Mouse (Mus musculus) forebrain, postnatal 0 days (tissue): ENCODE data around the gene 9330182L06Rik. TPM values are rescaled to one million over a fixed set of nuclear protein-coding genes. Genes with fewer than 3 reads are reported as not detected.
A peak's percentile ranks its signal among the peaks of the same experiment; 100 is the strongest.

Experiments
- ATAC-seq: fragments of 200-750 bp; cut with Nextera tagmentation; 2 replicates; pipeline ENCODE4 v1.8.0; 2017; ENCODE audit warnings: mild to moderate bottlenecking, moderate library complexity
- DNase-seq: peaks from one replicate; pipeline ENCODE4 v3.0.0-alpha.2; 2015
- H3K27ac ChIP-seq: fragments of 300-500 bp; sonication (generic); 2 replicates; pipeline ENCODE4 v1.5.1; 2014; ENCODE audit warnings: low read depth, mild to moderate bottlenecking, antibody characterized with exemption, low read length, moderate library complexity, mixed read lengths
- H3K27me3 ChIP-seq: fragments of 300-500 bp; sonication (generic); 2 replicates; pipeline ENCODE4 v1.6.1; 2014; ENCODE audit warnings: mild to moderate bottlenecking, low read length, mixed read lengths; ENCODE audit not compliant: insufficient read depth
- H3K36me3 ChIP-seq: fragments of 300-500 bp; sonication (generic); 2 replicates; pipeline ENCODE4 v1.6.1; 2014; ENCODE audit warnings: mild to moderate bottlenecking, moderate library complexity; ENCODE audit not compliant: insufficient read depth
- H3K4me1 ChIP-seq: fragments of 300-500 bp; sonication (generic); 2 replicates; pipeline ENCODE4 v1.6.1; 2014; ENCODE audit warnings: antibody characterized with exemption; ENCODE audit not compliant: insufficient read depth
- H3K4me2 ChIP-seq: fragments of 300-500 bp; sonication (generic); 2 replicates; pipeline ENCODE4 v1.6.1; 2014; ENCODE audit warnings: low read depth, mild to moderate bottlenecking, moderate library complexity
- H3K4me3 ChIP-seq: fragments of 300-500 bp; sonication (generic); 2 replicates; pipeline ENCODE4 v1.5.1; 2014; ENCODE audit warnings: low read depth, low read length, mixed read lengths
- H3K9ac ChIP-seq: fragments of 300-500 bp; sonication (generic); 2 replicates; pipeline ENCODE4 v1.6.1; 2014; ENCODE audit warnings: mild to moderate bottlenecking
- H3K9me3 ChIP-seq: fragments of 300-500 bp; sonication (generic); 2 replicates; pipeline ENCODE4 v1.6.1; 2016; ENCODE audit warnings: low read length
- CTCF ChIP-seq: sonication (generic); IDR thresholded peaks from 2 replicates; pipeline ENCODE4 v1.5.1; 2016; ENCODE audit warnings: antibody characterized with exemption, control low read depth, low read depth
- WGBS: fragments of 180-500 bp; shearing (Covaris S2); extraction: QIAGEN DNeasy Blood & Tissue Kit; methylation state at CpG from one replicate; pipeline ENCODE4 v1.1.7; 2014; 5-methylcytosine and 5-hydroxymethylcytosine counted together
- polyA plus RNA-seq: library from polyadenylated mRNA; unstranded; fragments of >200 nt; fragmentation: Nextera tagmentation; extraction: Ambion mirVana; gene quantifications from 2 replicates; pipeline ENCODE4 v1.2.1, GENCODE M21; 2015
- total RNA-seq: library from RNA; depleted of rRNA; stranded (reverse); fragments of >200 nt; gene quantifications from 2 replicates; pipeline ENCODE4 v1.2.3, GENCODE M21; 2014

The 9330182L06Rik gene
- total and polyA plus RNA-seq, 2 experiments from 2014 or later, result 17.5 to 38.7 TPM

DNA sequence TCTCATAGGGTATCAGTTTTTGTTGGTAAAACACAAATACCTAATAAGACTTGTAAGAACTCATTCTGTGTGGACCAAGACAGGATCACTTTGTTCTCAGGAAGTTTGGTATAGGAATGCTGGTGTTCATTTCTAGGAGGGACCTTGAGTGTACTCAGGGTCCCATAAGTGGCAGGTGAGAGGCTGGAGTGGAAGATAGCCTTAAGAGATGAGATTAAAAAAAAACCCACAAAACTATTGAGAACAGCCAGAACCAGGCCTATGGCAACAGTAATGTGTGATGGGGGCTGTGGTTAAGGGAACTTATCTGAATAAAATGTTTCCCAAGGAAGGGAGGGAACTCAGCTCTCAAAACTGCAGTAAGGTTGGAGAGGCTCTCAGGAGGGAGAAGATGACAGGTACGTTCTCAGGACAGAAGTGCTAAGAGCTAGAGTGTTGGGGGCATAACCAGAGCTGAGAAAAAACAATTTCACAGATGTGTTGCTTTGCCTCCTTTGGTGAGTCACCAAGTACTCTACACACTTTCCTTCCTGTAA lies 126.0 kb downstream of the 9330182L06Rik start:
- no peak overlapping the region for H3K9ac ChIP-seq
- H3K27me3 ChIP-seq, result no peaks in the 10 kb centered on the region
- no peak overlapping the region for H3K4me2 ChIP-seq
- no peak overlapping the region for H3K4me3 ChIP-seq
- H3K4me1 ChIP-seq, result no peaks in the 10 kb centered on the region
- WGBS, result 73% methylated on average over 1 of the region's 1 CpGs
- no peaks in the 10 kb centered on the region for H3K36me3 ChIP-seq
- H3K27ac ChIP-seq, result no peak overlapping the region
- H3K9me3 ChIP-seq, result no peaks in the 10 kb centered on the region
- TF ChIP-seq CTCF, result no peak
- DNase-seq, result no peak
- no peak for ATAC-seq

DNA sequence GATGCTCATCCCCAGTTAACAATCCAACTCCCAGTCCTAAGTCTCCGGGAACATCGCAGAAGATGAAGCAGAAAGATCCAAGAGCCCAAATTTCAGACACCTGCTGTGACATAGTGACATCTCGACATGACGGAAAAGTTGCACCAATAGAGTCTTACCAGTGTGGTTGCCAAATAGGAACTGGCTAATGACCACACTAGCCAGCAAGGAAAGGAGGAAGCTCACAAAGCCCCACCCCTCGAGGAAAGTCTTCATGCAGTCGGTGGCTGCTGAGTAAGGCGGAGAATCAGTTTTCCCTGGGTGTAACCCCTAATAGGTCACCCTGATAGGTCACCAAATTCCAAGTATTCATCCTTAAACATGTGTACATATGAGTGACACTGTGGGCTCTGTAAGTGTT lies 151.2 kb downstream of the 9330182L06Rik start:
- no peak overlapping the region for H3K27ac ChIP-seq
- no peaks in the 10 kb centered on the region for H3K36me3 ChIP-seq
- no peak for TF ChIP-seq CTCF
- no peak overlapping the region for H3K4me3 ChIP-seq
- no peak overlapping the region for H3K4me2 ChIP-seq
- H3K9me3 ChIP-seq, result no peaks in the 10 kb centered on the region
- 89% methylated on average over 7 of the region's 7 CpGs for WGBS
- DNase-seq, result no peak
- no peaks in the 10 kb centered on the region for H3K27me3 ChIP-seq
- ATAC-seq, result no peak
- no peak overlapping the region for H3K9ac ChIP-seq
- no peaks in the 10 kb centered on the region for H3K4me1 ChIP-seq

DNA sequence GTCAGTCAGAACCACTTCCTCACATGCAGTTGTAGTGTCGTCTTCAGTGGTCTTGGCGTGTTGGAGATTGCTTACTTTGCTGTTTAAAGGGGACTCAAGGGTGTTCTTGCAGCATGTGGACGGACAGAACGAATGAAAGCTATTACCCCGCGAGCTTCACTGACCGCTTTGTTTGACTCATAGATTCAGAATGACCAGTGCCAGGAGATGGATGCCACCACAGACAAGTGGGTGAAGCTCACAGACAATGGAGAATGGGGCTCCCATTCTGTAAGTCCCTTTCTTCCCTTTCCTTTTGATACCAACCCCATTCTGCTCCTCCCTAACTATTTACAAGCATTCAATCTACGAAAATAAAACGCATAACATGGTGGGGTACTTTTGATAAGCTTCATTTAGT lies 151.9 kb downstream of the 9330182L06Rik start:
- Histone ChIP-seq H3K27ac (no peak overlapping the region), H3K4me2 (no peak overlapping the region), H3K4me1 (no peaks in the 10 kb centered on the region), H3K4me3 (no peak overlapping the region), H3K9me3 (no peaks in the 10 kb centered on the region), H3K36me3 (no peaks in the 10 kb centered on the region), H3K27me3 (no peaks in the 10 kb centered on the region), H3K9ac (no peak overlapping the region)
- no peak for ATAC-seq
- no peak for DNase-seq
- 80% methylated on average over 9 of the region's 9 CpGs for WGBS
- no peak for TF ChIP-seq CTCF

DNA sequence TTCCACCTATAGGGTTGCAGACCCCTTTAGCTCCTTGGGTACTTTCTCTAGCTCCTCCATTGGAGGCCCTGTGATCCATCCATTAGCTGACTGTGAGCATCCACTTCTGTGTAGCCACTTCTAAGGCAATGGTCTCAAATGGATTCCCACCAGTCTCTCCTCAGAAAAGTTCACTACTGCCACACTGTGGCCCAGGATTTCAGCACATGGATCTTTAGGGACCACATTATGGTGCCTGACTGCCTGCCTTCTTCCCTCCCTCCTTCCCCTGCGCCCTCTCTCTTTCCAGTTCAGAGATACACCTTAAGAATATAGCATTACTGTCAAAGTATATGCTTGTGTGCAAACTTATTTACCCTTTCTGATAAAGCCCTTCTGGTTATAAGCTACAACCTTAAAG lies 154.0 kb downstream of the 9330182L06Rik start:
- H3K9ac ChIP-seq, result no peak overlapping the region
- DNase-seq (peak; percentile 56), ATAC-seq (peak; percentile 86)
- no peak overlapping the region for H3K27ac ChIP-seq
- no peaks in the 10 kb centered on the region for H3K4me1 ChIP-seq
- no peak overlapping the region for H3K4me3 ChIP-seq
- H3K9me3 ChIP-seq, result no peaks in the 10 kb centered on the region
- H3K27me3 ChIP-seq, result no peaks in the 10 kb centered on the region
- 54% methylated on average over 1 of the region's 1 CpGs for WGBS
- H3K36me3 ChIP-seq, result no peaks in the 10 kb centered on the region
- peak; percentile 68 for TF ChIP-seq CTCF
- no peak overlapping the region for H3K4me2 ChIP-seq

DNA sequence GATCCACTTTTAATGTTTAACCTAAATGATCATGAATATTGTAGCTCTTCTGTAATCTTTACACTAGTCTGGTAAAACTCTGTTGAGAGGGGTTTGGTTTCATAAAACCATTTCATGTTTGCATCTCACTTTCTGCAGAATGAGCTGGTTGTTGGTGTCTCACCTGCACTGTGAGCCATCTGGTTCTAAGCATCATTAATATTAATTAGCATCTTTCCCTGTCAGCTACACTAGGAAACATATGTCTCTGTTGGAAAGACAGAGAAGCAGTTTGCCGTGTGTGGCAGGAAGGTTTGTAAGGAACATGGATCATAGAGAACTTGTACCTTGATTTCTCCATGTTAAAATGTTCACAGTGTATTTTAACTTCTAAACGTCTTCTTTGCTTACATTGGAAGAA lies 158.5 kb downstream of the 9330182L06Rik start:
- Histone ChIP-seq H3K4me3 (no peak overlapping the region), H3K4me1 (no peaks in the 10 kb centered on the region), H3K27me3 (no peaks in the 10 kb centered on the region), H3K36me3 (no peaks in the 10 kb centered on the region), H3K27ac (no peak overlapping the region), H3K9me3 (no peaks in the 10 kb centered on the region), H3K9ac (no peak overlapping the region), H3K4me2 (no peak overlapping the region)
- DNase-seq, result no peak
- TF ChIP-seq CTCF, result no peak
- WGBS, result 35% methylated on average over 2 of the region's 2 CpGs
- ATAC-seq, result no peak

DNA sequence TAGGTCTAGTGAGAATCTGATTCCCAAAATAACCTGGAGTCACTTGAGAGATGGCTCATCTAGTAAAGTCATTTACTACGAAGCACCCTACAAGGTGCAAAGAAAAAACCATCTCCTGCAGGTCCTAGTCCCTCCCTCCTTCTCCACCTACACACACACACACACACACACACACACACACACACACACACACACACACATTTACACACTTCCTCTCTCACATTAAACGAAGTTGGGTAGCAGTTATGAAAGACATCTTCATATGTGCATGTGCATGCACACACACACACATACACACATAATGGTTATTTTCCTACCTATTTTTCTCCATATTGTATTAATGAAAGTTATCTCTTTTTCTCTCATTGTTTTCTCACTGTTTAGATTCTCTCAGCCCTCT lies 161.2 kb downstream of the 9330182L06Rik start:
- no peak for DNase-seq
- Histone ChIP-seq H3K9ac (no peak overlapping the region), H3K36me3 (no peaks in the 10 kb centered on the region), H3K9me3 (no peaks in the 10 kb centered on the region), H3K27me3 (no peaks in the 10 kb centered on the region), H3K4me1 (no peaks in the 10 kb centered on the region), H3K4me2 (no peak overlapping the region), H3K27ac (no peak overlapping the region), H3K4me3 (no peak overlapping the region)
- TF ChIP-seq CTCF, result no peak
- ATAC-seq, result no peak
- 79% methylated on average over 2 of the region's 2 CpGs for WGBS

DNA sequence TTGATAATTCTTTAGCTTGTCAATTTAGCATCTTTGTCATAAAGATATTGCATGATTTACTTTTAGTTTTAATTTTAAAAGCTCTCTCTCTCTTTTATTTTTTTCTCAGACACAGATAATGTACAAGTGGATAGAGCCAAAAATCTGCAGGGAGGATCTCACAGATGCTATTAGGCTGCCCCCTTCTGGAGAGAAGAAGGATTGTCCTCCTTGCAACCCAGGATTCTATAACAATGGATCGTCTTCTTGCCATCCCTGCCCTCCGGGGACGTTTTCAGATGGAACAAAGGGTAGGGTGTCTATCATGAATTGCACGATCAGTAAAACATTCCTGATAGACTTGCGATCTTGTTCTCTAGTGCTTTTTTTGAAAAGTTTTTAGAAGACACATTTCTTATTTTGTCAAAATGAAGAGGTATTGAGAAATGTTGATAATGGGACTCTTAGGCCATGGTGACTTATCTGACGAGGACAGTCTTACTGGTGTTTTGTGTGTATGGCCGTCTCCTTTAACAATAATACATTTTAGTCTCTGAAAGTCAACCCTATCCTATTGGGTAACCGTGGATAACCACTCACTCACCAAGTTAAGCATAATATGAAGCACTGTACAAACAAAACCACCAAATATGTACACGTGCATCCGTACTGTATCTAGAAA lies 161.8 kb downstream of the 9330182L06Rik start:
- WGBS, result 39% methylated on average over 10 of the region's 10 CpGs
- no peaks in the 10 kb centered on the region for H3K4me1 ChIP-seq
- no peaks in the 10 kb centered on the region for H3K27me3 ChIP-seq
- H3K9me3 ChIP-seq, result no peaks in the 10 kb centered on the region
- H3K9ac ChIP-seq, result no peak overlapping the region
- no peaks in the 10 kb centered on the region for H3K36me3 ChIP-seq
- no peak overlapping the region for H3K27ac ChIP-seq
- H3K4me3 ChIP-seq, result no peak overlapping the region
- peak; percentile 80 for DNase-seq
- TF ChIP-seq CTCF, result peak; percentile 83
- ATAC-seq, result peak; percentile 92
- H3K4me2 ChIP-seq, result no peak overlapping the region
